1 mouse cellular context compared by ENCODE assay signal in genomic region chr12:111907970-111908681, GRCm38 (mm10).
TF ChIP-seq lines count a peak whose summit lies in the region.

Gene Ppp1r13b (minus strand): TSS chr12:111908110.

TF ChIP-seq in MEL, 35 proteins besides CTCF, POLR2A, EP300 and RAD21 (continued from another document):
- TF ChIP-seq BHLHE40 (IDR thresholded peaks at IDR 0.05; ENCODE audit: borderline replicate concordance, low read depth, low read length), result 0 out of 2 replicates have a peak, but pooled peaks have one; percentile 22
